Mouse (Mus musculus): ENCODE measurements around the gene Ccdc125. TPM values are rescaled to one million over a fixed set of nuclear protein-coding genes. Genes with fewer than 3 reads are reported as not detected.
"Not testable (repeated sequence)": the region's sequence is repeated elsewhere in the genome, so short reads cannot be mapped to it uniquely, and the experiment has no call there.

The Ccdc125 gene
- polyA plus RNA-seq, 1 experiment from 2014 or later, result 2.5 TPM

DNA sequence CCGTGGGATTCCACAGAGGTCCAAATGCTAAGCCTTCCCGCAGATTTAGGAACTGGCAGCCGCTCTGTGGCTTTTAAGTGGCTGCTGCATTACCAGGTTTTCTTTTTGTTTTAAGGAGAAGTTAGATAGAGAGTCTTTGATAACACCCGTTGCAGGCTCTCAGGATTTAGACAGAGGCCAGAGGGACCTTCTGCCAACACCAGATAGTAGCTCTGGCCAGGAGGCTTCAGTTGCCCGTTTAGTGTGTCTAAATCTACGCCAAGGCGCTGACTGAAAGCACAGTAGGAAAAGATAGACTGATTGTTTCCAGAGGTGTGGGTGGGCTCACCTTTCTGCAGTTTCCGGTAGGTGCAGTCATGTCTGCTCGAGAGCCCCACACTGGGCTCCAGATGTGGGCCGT is 55.7 kb downstream of the Ccdc125 start:
- Histone ChIP-seq H3K27me3 (no peaks in the 10 kb centered on the region), H3K36me3 (peaks cover 40% of the 10 kb centered on the region), H3K9ac (replicated peaks) (no peak overlapping the region), H3K27ac (replicated peaks) (no peak overlapping the region), H3K4me1 (peaks cover 12% of the 10 kb centered on the region), H3K4me3 (no peak overlapping the region), H3K4me2 (replicated peaks) (no peak overlapping the region), H3K9me3 (no peaks in the 10 kb centered on the region)
- WGBS, result 90% methylated on average over 10 of the region's 10 CpGs
- no peak for ATAC-seq (ENCODE audit: low FRiP score, low read depth)

DNA sequence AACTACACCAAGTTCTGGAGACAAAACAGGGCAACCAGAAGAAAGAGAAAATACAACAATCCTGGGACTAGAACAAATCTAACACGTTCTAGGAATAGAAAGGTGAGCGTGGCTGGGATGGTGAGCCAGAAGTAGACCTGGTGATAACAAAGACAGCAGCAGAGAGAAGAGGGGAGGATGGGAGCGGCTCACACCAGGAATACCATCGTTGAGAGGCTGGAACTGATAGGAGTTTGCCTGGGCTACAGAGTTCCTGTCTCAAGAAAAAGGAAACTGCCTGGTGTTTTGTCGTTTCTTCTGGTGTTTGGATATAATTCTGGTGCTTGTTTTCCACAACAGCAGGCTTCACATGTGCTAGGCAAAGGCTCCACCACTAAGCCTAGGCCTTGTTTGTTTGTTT is 58.6 kb downstream of the Ccdc125 start:
- no peak for ATAC-seq (ENCODE audit: low FRiP score, low read depth)
- 98% methylated on average over 5 of the region's 5 CpGs for WGBS
- H3K4me3 ChIP-seq, result no peak overlapping the region

DNA sequence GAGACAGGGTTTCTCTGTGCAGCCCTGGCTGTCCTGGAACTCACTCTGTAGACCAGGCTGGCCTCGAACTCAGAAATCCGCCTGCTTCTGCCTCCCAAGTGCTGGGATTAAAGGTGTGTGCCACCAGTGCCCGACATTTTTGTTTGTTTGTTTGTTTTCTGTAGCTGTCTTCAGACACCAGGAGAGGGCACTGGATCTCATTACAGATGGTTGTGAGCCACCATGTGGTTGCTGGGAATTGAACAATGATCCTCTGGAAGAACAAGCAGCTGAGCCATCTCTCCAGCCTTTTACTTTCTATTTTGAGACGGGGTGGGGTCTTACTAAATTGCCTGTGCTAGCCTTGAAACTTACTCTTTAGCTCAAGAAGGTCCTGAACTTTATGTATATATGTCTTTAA is 59.0 kb downstream of the Ccdc125 start:
- ATAC-seq (ENCODE audit: low FRiP score, low read depth); H3K9me3 ChIP-seq; H3K4me2 ChIP-seq (replicated peaks); H3K27me3 ChIP-seq; H3K4me3 ChIP-seq; H3K27ac ChIP-seq (replicated peaks); H3K9ac ChIP-seq (replicated peaks): not testable (repeated sequence)
- WGBS, result 96% methylated on average over 4 of the region's 4 CpGs
- Histone ChIP-seq H3K4me1 (peaks cover 12% of the 10 kb centered on the region), H3K36me3 (peaks cover 20% of the 10 kb centered on the region)

More for the DNA sequence above, 58.6 kb downstream of the Ccdc125 start:
- Histone ChIP-seq H3K4me1 (peaks cover 12% of the 10 kb centered on the region), H3K27ac (replicated peaks) (no peak overlapping the region), H3K9ac (replicated peaks) (no peak overlapping the region), H3K9me3 (no peaks in the 10 kb centered on the region), H3K4me2 (replicated peaks) (no peak overlapping the region), H3K36me3 (peaks cover 20% of the 10 kb centered on the region), H3K27me3 (no peaks in the 10 kb centered on the region)

DNA sequence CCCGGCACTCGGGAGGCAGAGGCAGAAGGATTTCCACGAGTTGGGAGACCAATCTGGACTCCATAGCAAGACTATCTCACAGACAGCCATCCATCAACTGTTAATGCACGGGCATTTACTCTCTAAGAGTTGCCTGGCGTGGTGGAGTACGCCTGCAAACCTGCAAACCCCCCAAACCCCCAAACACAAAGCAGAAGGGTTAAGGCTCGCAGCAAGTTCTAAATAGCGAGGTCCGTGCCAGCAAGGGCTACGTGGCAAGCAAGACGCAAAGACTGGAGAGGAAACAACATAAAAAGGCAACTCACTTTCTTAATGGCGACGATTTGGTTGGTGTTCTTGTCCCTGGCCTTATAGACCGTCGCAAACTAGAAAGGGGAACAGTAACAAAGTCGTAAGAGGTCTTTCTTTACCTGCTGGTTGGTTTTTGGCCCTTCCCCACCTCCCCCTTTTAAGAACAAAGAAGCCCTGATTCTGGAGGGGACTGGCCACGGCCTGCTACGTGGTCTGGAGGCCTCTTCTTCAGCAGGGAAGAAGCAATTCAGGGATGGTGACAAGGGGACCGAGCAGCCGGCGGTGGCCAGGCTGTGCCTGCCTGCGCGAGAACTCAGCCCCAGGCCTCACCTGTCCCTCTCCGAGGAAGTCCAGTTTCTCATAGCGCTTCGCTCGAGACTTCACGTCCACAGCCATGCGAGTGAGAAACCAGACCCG is 60.8 kb downstream of the Ccdc125 start:
- Histone ChIP-seq H3K4me1 (peaks cover 12% of the 10 kb centered on the region), H3K4me3 (peak overlapping the region; percentile 79), H3K36me3 (peaks cover 22% of the 10 kb centered on the region), H3K27me3 (no peaks in the 10 kb centered on the region), H3K4me2 (replicated peaks) (peak overlapping the region; percentile 79), H3K9me3 (no peaks in the 10 kb centered on the region), H3K9ac (replicated peaks) (peak overlapping the region; percentile 89), H3K27ac (replicated peaks) (peak overlapping the region; percentile 86)
- WGBS, result 2% methylated on average over 30 of the region's 30 CpGs
- ATAC-seq (ENCODE audit: low FRiP score, low read depth), result peak; percentile 90; the same call in 1 of the 2 replicates

DNA sequence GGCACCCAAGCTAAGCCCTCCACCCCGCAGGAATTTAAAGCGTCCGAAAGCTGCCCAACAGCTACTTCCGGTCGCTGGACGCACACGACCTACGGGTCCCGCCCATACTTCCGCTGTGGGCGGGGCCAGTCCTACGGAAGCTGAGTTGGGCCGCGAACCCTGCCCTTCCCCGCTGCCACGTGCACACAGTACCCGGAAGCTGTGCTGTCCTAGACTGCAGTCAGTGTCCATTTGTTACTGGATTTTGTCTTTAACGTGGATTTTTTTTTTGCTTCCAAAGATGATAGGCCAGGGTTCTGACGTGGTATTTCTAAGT is 61.3 kb downstream of the Ccdc125 start, which contains the start of gene Cdk7:
Cdk7 (minus strand) TSS at position 79 of the 316 bp plus-strand sequence.
- Histone ChIP-seq H3K4me2 (replicated peaks) (peak within 1 kb of the TSS; percentile 79), H3K36me3 (peaks cover 23% of the 10 kb centered on the region), H3K4me1 (peaks cover 12% of the 10 kb centered on the region), H3K9me3 (no peaks in the 10 kb centered on the region), H3K4me3 (peak within 1 kb of the TSS; percentile 79), H3K27ac (replicated peaks) (peak within 1 kb of the TSS; percentile 86), H3K9ac (replicated peaks) (peak within 1 kb of the TSS; percentile 89), H3K27me3 (no peaks in the 10 kb centered on the region)
- ATAC-seq (ENCODE audit: low FRiP score, low read depth), result peak; percentile 100
- 0% methylated on average over 19 of the region's 19 CpGs for WGBS

- H3K27me3 ChIP-seq; ATAC-seq (ENCODE audit: low FRiP score, low read depth); H3K9ac ChIP-seq (replicated peaks); H3K9me3 ChIP-seq: not testable (repeated sequence)
- H3K4me1 ChIP-seq, result peaks cover 12% of the 10 kb centered on the region
- H3K4me3 ChIP-seq, result peak overlapping the region; percentile 79; the same call in 1 of the 2 replicates
- peaks cover 28% of the 10 kb centered on the region for H3K36me3 ChIP-seq
- H3K27ac ChIP-seq (replicated peaks), result 0 out of 2 replicates have a peak overlapping the region, but pooled peaks have one; percentile 54
- peak overlapping the region; percentile 79 for H3K4me2 ChIP-seq (replicated peaks)
- WGBS, result 83% methylated on average over 6 of the region's 6 CpGs
Observed at GRCm38 (mm10) chr13:100731462-100732046, 62.0 kb downstream of the Ccdc125 start.

DNA sequence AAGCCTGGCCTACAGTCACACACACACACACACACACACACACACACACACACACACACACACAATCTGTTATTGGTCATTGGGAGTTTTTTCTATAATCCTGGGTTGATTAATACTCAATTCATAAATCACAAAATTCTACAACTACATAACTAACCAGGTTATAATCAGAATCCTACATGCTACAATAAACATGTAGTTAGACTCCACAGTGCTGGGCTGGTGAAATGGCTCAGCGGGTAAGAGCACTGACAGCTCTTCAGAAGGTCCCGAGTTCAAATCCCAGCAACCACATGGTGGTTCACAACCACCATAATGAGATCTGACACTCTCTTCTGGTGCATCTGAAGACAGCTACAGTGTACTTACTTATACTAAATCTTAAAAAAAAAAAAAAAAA is 63.2 kb downstream of the Ccdc125 start:
- ATAC-seq (ENCODE audit: low FRiP score, low read depth), result no peak
- Histone ChIP-seq H3K9ac (replicated peaks) (no peak overlapping the region), H3K27ac (replicated peaks) (no peak overlapping the region), H3K4me2 (replicated peaks) (no peak overlapping the region), H3K9me3 (no peaks in the 10 kb centered on the region), H3K36me3 (peaks cover 30% of the 10 kb centered on the region), H3K27me3 (no peaks in the 10 kb centered on the region), H3K4me3 (no peak overlapping the region), H3K4me1 (peaks cover 12% of the 10 kb centered on the region)
- WGBS, result 91% methylated on average over 2 of the region's 2 CpGs

- no peak overlapping the region for H3K27ac ChIP-seq (replicated peaks)
- no peak overlapping the region for H3K4me3 ChIP-seq
- H3K27me3 ChIP-seq, result no peaks in the 10 kb centered on the region
- no peaks in the 10 kb centered on the region for H3K9me3 ChIP-seq
- H3K4me1 ChIP-seq, result peaks cover 8% of the 10 kb centered on the region; the same call in 1 of the 2 replicates
- no peak overlapping the region; the same call in 1 of the 2 replicates for H3K9ac ChIP-seq (replicated peaks)
- 93% methylated on average over 5 of the region's 5 CpGs for WGBS
- H3K36me3 ChIP-seq, result 0 out of 2 replicates have a peak, but pooled peaks cover 4% of the 10 kb centered on the region
- H3K4me2 ChIP-seq (replicated peaks), result no peak overlapping the region
- ATAC-seq (ENCODE audit: low FRiP score, low read depth), result no peak
Observed at GRCm38 (mm10) chr13:100742831-100743230, 73.3 kb downstream of the Ccdc125 start.

- Histone ChIP-seq H3K4me2 (replicated peaks) (peak overlapping the region; percentile 54), H3K9ac (replicated peaks) (peak overlapping the region; percentile 76), H3K4me3 (peak overlapping the region; percentile 87), H3K36me3 (no peaks in the 10 kb centered on the region), H3K9me3 (no peaks in the 10 kb centered on the region), H3K4me1 (peaks cover 8% of the 10 kb centered on the region; the same call in 1 of the 2 replicates), H3K27me3 (no peaks in the 10 kb centered on the region), H3K27ac (replicated peaks) (peak overlapping the region; percentile 93)
- ATAC-seq (ENCODE audit: low FRiP score, low read depth), result peak; percentile 41
- WGBS, result 68% methylated on average over 11 of the region's 11 CpGs
Observed at GRCm38 (mm10) chr13:100743346-100744035, 74.0 kb downstream of the Ccdc125 start.

DNA sequence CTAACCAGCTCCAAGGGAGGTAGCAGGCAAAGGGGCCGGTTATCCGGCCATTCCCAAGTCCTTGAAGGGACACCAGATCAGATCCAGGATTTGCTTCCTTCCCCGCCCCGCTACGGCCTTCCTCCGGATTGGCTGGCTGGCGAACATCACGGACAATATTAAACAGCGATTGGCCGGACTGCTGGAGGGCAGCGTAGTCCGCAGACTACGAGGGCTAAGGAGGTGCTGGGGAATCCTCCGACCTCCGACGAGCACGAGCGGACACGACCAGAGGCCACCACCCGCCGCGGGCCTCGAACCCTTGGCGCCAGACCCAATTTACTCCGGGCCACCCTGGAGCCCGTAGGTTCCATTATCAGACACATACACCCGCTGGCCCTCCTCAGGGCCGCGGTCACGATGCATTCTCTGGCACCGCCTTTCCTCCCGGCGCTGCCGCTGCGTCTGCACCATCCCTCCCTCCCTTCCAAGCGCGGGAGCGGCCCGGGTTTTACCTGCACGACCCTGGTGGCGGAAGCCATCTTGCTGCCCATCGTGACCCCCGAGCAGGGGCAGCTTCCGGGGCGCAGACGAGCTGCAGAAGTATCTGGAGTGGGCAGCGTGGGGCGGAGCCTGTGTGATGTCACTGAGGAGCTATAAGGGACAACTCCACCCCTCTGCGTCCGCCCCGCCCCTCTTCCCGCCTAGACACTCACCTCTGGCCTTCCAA is 74.7 kb downstream of the Ccdc125 start, which contains the start of gene Mrps36:
Mrps36 (minus strand) TSS at position 624 of the 709 bp plus-strand sequence.
- peak within 1 kb of the TSS; percentile 87 for H3K4me3 ChIP-seq
- H3K9me3 ChIP-seq, result no peaks in the 10 kb centered on the region
- WGBS, result under 1% methylated on average over 52 of the region's 52 CpGs

DNA sequence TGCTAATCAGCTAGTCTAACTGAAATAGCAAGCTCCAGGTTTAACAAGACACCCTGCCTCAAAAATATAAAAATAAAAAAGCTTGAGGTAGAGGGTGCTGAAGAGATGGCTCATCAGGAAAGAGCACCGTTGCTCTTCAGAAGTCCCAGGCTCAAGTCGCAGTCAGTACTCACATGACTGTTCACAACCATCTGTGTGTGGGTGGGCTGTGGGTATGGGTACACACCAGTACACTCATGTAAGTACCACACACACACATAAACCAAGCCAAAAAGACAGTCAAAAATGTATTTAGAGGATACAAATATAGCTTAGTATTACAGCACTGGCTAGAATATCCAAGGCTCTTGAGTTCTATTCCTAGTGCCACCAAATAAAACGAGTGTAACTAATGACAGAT is 76.6 kb downstream of the Ccdc125 start:
- H3K4me3 ChIP-seq, result no peak overlapping the region
- no peaks in the 10 kb centered on the region for H3K36me3 ChIP-seq
- H3K27ac ChIP-seq (replicated peaks), result no peak overlapping the region
- no peaks in the 10 kb centered on the region; the same call in 1 of the 2 replicates for H3K27me3 ChIP-seq
- no peaks in the 10 kb centered on the region for H3K9me3 ChIP-seq
- no peak overlapping the region for H3K4me2 ChIP-seq (replicated peaks)
- WGBS, result 92% methylated on average over 3 of the region's 3 CpGs
- no peak overlapping the region for H3K9ac ChIP-seq (replicated peaks)
- no peak for ATAC-seq (ENCODE audit: low FRiP score, low read depth)
- peaks cover 8% of the 10 kb centered on the region; the same call in 1 of the 2 replicates for H3K4me1 ChIP-seq

More for the DNA sequence above, 74.7 kb downstream of the Ccdc125 start, which contains the start of gene Mrps36:
- H3K27me3 ChIP-seq, result no peaks in the 10 kb centered on the region
- H3K4me1 ChIP-seq, result peaks cover 8% of the 10 kb centered on the region; the same call in 1 of the 2 replicates
- H3K27ac ChIP-seq (replicated peaks), result peak within 1 kb of the TSS; percentile 93
- peak within 1 kb of the TSS; percentile 76 for H3K9ac ChIP-seq (replicated peaks)
- peak; percentile 97 for ATAC-seq (ENCODE audit: low FRiP score, low read depth)
- H3K36me3 ChIP-seq, result no peaks in the 10 kb centered on the region
- H3K4me2 ChIP-seq (replicated peaks), result peak within 1 kb of the TSS; percentile 54
